Mouse (Mus musculus): ENCODE data around the gene Stra6. TPM values are rescaled to one million over a fixed set of nuclear protein-coding genes. Genes with fewer than 3 reads are reported as not detected.

The Stra6 gene
- total RNA-seq, 2 experiments from 2014 or later: 0.16 to 0.90 TPM

DNA sequence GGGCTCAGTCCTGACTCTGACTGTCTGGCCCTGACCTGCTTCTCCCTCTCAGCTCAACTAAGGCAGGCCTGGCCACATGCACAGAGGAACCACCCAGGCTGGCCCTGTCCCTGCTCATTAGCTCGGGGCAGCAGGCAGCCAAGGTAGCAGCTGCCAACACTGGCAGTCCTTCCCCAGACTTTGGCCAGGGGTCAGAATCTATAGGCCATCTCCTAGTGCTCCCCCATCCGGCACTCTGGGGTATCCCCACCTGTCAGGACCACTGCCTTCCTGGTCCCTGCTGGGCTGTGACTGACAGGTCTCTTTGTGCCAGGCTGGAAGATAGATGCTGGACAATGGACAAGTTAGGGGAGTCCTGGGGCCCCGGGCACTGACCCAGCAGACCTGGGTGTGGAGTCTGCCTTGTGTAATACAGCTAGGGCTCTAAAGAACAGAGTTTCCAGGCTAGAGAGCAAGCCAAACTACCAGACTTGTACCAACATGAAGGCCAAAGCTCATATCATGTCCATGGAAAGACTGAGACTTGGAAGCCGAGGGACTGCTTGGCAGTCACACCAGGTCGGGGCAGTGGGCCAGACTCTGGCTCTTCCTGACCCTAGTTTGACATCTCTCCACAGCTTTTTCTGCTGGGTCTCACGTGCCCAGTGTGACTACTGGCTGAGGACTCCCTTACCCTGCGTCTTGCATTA, 29.1 kb downstream of the Stra6 start:
- peak; percentile 69 for DNase-seq (ENCODE audit: low spot score)

DNA sequence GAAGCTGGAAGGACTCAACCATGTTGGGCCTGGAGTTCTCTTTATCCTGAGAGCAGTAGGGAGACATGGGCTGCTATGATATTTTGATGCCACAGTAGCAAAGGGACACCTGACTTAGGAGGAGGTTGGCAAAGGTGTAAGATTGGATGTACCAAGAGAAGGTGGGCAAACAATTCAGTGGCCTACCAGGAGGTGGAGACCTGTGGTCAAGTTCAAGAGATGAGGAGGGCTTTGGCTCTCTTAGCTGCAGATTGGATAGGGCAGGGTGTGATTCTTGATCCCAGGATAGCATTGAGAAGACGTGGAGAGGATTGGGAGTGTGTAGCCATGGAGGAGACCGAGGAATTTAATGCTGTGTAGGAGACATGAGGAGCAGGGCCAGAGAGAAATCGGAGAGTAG, 30.2 kb downstream of the Stra6 start:
- no peak for DNase-seq (ENCODE audit: low spot score)

GRCm38 (mm10) chr9:58095977-58096376, 32.4 kb downstream of the Stra6 start:
- DNase-seq (ENCODE audit: low spot score): no peak

DNA sequence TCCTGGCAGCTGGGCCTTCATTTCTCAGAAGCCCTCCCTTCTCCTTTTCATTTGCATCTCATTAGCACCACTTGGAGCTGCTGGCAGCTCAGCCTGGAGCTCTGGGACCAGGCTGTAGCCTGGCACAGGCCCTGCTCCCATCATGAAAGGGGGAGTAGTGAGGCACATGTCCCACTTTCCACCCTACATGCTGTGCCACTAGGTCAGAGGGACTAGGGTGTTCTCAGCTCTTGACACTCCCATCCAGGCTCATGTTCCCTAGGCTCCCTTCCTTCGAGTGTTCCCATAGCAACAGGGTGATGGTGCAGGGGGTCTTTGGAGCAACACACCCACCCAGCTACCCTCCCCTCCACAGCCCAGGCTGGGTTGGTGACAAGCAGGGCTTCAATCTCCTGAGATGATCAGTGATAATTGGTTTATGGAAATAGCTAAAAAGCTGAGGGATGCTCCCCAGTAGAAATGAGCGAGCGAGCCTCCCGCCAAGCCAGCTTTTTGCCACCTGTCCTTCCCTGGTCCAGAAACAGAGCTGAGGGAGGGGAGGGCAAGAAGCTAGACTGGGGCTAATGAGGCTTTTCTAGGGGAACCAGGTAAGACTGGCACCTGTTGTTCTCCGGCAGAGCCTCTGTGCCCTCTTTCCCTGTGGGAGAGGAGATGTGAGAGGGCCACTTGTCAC, 33.2 kb downstream of the Stra6 start:
- no peak for DNase-seq (ENCODE audit: low spot score)

GRCm38 (mm10) chr9:58099836-58100565, 36.4 kb downstream of the Stra6 start:
- DNase-seq (ENCODE audit: low spot score): no peak

DNA sequence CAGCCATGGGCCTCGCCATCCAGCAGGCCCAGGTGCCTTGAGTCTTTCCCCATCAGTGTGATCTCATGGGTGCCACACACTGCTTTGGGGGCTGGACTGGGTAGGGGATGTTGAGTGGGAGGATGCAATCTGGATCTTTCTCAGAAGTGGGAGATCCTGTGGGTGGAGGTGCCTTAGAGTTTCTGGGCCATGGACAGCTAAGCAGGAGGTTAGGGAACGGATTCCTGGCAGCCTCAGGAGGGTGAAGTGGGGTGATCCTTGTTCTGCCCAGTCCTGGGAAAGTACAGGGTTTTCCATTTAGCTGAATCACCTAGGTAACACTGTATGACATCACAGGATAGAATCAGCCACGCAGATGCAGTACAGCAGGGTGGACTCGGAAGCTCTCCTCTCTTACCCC, 38.4 kb downstream of the Stra6 start:
- DNase-seq (ENCODE audit: low spot score): no peak

DNA sequence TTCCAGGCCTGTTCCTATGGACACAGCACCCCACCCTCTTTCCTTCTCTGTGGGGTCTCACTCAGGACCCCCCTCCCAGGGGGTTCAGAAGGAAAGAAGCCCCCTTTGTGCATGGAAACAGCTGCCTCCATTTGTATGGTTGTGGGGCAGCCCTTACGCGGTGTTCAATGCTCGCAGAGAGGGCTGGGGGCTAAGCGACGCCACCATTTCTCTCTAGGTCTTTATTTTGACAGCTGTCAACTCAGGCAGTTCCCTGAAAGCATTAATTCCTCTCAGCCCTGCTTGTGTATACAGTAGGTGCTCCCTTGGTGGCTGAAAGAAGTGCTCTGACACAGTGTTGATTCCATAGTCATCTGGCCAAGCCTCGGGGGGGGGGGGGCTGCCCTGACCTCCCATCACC, 40.1 kb downstream of the Stra6 start:
- no peak for DNase-seq (ENCODE audit: low spot score)

GRCm38 (mm10) chr9:58105595-58106169, 42.1 kb downstream of the Stra6 start:
- no peak for DNase-seq (ENCODE audit: low spot score)

GRCm38 (mm10) chr9:58107494-58107893, 43.9 kb downstream of the Stra6 start:
- no peak for DNase-seq (ENCODE audit: low spot score)

DNA sequence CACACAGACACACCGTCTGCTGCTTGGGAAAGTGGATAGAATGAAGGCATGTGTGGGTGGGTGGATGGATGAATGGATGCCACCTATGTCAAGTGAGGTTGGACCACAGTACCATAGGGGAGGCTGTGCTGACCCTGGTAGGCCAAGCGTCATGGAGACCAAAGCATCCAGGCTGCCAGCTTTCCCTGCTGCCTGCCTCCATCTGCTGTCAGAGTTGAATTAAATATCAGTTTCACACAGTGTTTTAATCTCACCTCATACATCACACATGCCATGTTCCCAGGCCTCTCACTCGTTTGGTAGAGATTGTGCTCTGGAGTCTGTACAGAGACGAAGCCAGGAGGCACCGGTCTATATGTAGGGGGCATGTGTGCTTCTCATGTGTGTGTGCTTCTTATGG, 47.2 kb downstream of the Stra6 start:
- DNase-seq (ENCODE audit: low spot score): no peak

DNA sequence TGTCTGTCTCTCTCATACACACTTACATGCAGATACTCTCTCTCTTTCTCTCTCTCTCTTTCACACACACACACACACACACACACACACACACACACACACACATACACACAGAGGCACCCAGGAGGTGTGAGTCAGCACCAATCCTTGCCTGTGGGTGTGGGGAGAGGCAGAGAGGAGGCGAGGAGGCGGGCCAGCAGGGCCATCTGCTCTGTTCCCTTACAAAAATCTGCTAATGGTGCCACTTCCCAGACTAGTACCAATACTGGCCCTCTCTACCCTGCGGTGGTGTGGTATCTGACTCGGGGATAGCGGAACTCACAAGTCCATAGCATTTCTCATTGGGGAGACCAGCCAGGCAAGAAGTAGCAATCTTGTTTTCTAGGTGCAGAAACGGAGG, 47.8 kb downstream of the Stra6 start:
- DNase-seq (ENCODE audit: low spot score): no peak

- DNase-seq (ENCODE audit: low spot score): no peak
Observed at GRCm38 (mm10) chr9:58112321-58112751, 48.7 kb downstream of the Stra6 start.

- no peak for DNase-seq (ENCODE audit: low spot score)
Observed at GRCm38 (mm10) chr9:58112866-58113278, 49.3 kb downstream of the Stra6 start.

DNA sequence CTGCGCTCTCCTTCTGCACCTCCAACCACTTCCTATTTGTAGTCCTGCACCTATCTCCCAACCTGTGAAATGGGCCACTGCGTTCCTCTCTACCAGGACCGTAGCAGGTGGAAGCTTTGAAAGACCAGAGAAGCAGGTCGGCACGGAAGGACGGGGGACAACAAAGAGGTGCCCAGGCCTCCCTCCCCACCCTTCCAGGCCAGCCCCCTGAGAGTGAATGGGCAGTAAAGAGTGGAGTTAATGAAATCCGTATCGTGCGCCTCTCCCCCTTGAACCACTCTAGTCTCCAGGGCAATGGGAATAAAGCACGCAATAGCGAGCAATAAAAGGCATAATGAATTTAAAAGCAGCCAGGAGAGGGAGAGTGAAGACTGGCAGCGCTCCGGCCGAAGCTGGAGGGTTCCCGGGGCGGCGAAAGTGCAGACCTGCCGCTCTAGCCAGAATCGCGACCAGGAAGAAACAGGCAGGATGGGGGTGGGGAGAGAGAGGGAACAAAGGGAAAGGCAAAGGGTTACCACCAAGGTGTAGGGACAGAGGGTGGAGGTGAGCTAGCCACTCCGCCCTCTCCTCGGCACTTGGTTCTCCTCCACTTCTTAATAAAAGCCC, 49.8 kb downstream of the Stra6 start:
- no peak for DNase-seq (ENCODE audit: low spot score)

GRCm38 (mm10) chr9:58114019-58114418, 50.4 kb downstream of the Stra6 start:
- no peak for DNase-seq (ENCODE audit: low spot score)

GRCm38 (mm10) chr9:58115297-58115925, 51.8 kb downstream of the Stra6 start:
- DNase-seq (ENCODE audit: low spot score): no peak

GRCm38 (mm10) chr9:58116024-58116651, 52.5 kb downstream of the Stra6 start:
- DNase-seq (ENCODE audit: low spot score): no peak

DNA sequence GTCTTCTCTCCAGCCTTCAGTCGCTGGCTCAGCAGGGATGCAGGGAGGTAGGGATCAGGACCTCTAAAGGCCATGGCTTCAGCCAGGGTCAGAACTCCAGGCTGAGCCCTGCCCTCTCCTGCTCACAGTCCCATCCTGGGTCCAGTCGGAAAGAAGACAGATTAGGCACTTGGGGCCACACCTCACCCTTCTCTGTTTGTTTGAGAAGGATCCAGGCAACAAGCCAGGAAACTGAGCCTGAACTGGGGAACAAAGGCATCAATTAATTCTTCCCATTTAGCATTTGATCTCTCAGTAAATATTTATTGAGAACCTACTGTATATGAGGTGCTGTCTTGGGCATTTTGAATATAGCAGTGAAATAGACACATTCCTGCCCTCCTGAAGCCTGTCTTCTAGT, 55.1 kb downstream of the Stra6 start, which contains the start of gene Ccdc33:
Gene Ccdc33 (minus strand): TSS at position 153 of the 400 bp plus-strand sequence.
- no peak for DNase-seq (ENCODE audit: low spot score)

DNA sequence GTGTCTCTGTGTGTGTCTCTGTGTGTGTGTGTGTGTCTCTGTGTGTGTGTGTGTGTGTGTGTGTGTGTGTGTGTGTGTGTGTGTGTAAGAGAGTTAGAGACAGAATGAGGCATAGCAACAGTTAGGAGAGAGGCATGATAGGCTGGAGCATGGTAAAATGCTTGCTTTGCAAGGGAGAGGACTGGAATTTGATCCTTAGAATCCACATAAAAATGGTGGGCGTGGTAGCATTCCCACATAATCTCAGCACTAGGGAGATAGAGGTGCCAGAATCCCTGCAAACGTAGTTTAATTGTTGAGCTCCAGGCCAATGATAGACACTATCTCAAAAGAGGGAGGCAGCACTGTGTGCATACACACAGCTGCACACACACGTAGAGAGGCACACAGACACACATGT, 61.5 kb downstream of the Stra6 start:
- no peak for DNase-seq (ENCODE audit: low spot score)

DNA sequence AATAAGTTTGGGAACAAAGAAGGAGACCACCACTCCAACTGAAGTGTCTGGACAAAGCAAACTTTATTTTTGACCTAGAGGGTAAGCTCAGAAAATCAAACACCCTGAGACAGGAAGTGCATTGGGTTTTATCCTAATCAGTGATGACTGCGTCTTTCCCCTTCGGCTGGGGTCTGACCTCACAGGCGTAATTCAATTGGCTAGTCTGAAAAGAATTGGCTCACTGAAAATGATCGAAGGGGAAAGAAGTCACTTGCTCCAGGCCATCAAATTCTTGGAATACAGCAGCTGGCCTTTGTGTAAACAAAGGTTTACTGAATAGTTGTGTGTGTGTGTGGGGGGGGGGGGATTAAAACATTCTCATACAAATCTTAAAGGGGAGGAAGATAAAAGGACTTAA, 62.2 kb downstream of the Stra6 start:
- DNase-seq (ENCODE audit: low spot score): no peak

GRCm38 (mm10) chr9:58128926-58129413, 65.4 kb downstream of the Stra6 start:
- no peak for DNase-seq (ENCODE audit: low spot score)
